Mouse (Mus musculus) cortical plate, adult 2 months (tissue): ENCODE data around the gene Stum. TPM values are rescaled to one million over a fixed set of nuclear protein-coding genes. Genes with fewer than 3 reads are reported as not detected.

Experiments
- H3K27ac ChIP-seq: fragments of 200-500 bp; 2 replicates; pipeline ENCODE4 v1.5.1; 2012; ENCODE audit warnings: low read length, control low read depth, inconsistent platforms; ENCODE audit not compliant: insufficient read depth
- H3K4me1 ChIP-seq: fragments of 200-500 bp; 2 replicates; pipeline ENCODE4 v1.6.1; 2011; ENCODE audit warnings: low read length; ENCODE audit not compliant: control insufficient read depth, insufficient read depth
- H3K4me3 ChIP-seq: fragments of 200-500 bp; 2 replicates; pipeline ENCODE4 v1.5.1; 2011; ENCODE audit warnings: mild to moderate bottlenecking, low read length, control low read depth; ENCODE audit not compliant: insufficient read depth
- CTCF ChIP-seq: fragments of 200-500 bp; IDR thresholded peaks from 2 replicates; pipeline ENCODE4 v1.5.1; 2011; ENCODE audit warnings: mild to moderate bottlenecking, control low read depth, low read length; ENCODE audit not compliant: insufficient read depth; ENCODE audit errors: extremely low read depth
- POLR2A ChIP-seq: fragments of 200-500 bp; IDR thresholded peaks from 2 replicates; pipeline ENCODE4 v1.6.1; 2011; ENCODE audit warnings: mild to moderate bottlenecking, low read length, control low read depth; ENCODE audit not compliant: insufficient read depth; ENCODE audit errors: extremely low read depth
- polyA plus RNA-seq: library from polyadenylated mRNA; depleted of rRNA; stranded (reverse); fragments of >200 nt; gene quantifications from 2 replicates; pipeline ENCODE4 v1.2.3, GENCODE M21; 2012

The Stum gene
- polyA plus RNA-seq, 1 experiment: 93.7 TPM

DNA sequence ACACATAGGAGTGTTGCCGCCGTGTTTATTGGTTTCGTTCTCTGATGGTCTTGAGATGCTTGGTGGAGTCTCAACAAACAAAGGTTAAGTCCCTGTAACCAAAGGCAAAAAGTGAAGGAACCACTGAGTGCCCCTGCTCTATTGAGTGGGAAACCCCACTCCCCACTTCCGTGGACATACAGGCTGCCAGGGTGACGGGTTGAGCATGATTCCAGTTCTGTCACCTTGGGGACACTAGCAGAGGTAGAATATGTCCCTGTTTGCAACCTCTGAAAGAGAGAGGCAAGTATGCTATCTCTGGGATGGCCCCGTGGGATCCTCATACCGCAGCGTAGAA lies 80.0 kb downstream of the Stum start:
- no peak for TF ChIP-seq POLR2A
- TF ChIP-seq CTCF: no peak
- H3K27ac ChIP-seq: peak overlapping the region; percentile 88
- H3K4me1 ChIP-seq: 0 out of 2 replicates have a peak, but pooled peaks cover 5% of the 10 kb centered on the region
- H3K4me3 ChIP-seq: no peak overlapping the region

DNA sequence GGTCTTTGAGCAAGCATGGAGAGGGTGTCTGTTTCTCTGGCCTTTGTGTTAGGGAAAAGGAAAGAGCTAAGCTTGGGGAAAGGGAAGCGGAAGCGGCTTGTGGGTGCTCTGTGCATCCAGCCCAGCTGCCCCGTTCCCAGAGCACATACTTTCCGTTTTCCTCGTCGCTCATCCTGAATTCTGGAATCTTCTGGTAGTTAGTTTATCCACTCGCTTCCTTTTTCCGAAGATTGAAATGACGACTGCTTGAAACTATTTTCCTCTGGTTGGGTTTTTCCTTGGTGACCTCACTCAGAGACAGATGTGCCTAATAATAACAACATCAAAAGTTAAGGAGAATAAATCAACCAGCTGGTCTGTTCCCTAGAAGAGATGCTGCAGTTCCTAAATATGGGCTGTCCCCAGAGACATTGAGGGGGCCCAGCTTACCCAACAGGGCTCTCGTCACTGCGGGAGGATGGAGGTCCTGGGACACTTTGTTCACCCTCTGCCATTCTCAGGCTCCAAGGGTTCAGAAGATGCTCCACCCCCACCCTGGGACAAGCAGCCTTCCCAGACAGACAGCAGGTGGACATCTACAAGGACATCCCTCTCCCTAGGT lies 80.7 kb downstream of the Stum start:
- Histone ChIP-seq H3K4me1 (0 out of 2 replicates have a peak, but pooled peaks cover 5% of the 10 kb centered on the region), H3K27ac (peak overlapping the region; percentile 88), H3K4me3 (no peak overlapping the region)
- TF ChIP-seq POLR2A: no peak
- TF ChIP-seq CTCF: no peak

DNA sequence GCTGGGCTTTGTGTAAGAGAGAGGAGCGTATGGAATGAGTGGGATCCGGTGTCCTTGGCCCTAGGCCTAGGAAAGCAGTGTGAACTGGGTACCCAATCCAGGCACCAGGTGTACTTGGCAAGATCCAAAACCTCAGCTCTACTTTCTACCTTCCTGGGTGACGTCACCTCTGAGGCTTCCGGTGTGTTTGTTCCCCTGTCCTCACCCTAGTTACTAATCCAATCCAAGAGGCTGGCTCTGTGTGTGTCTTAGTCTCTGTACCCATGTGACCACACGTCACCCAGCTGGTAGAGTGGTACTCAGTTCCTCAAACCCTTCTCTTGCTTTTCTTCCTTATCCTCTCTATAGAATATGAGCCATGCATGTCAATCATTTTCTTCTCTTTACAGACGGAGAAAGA lies 81.6 kb downstream of the Stum start:
- TF ChIP-seq CTCF (no peak), POLR2A (no peak)
- no peak overlapping the region for H3K27ac ChIP-seq
- 0 out of 2 replicates have a peak, but pooled peaks cover 3% of the 10 kb centered on the region for H3K4me1 ChIP-seq
- no peak overlapping the region for H3K4me3 ChIP-seq

DNA sequence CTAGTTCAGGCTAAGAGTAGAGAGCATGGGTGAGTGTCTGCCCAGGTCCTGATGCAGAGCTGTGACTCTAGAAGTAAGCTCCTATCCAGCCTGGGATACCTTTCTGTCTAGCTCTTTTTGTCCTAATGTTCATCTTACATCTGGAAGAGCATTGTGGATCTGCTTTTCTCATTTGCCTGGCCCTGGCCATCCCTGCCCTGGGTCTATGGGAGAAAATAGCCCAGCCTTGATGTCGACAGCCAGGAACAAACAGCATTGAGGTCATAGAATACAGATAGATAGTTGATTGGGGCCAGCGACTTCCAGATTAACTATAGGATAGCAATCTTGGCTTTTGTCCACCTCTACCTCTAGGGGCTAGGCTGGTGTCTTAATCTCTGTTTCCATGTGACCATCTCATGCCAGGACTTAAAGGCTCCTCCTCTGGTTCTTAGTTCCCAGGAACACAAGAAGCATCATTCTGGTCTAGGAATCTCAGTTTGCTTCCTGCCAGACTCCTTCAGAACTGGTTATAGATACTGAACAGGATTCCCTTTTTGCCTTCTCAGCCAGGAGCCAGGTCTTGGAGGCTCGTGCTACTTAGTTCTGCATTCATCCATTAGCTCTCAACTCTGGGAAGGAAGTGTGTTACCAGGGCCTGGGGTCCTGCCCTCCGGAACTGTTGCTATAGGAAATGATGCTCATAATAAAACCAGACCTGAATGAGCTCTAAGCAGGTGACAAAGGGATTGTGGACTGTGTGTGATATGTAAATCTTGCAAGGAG lies 82.4 kb downstream of the Stum start:
- H3K4me1 ChIP-seq: 0 out of 2 replicates have a peak, but pooled peaks cover 2% of the 10 kb centered on the region
- TF ChIP-seq POLR2A (no peak), CTCF (no peak)
- no peak overlapping the region for H3K27ac ChIP-seq
- H3K4me3 ChIP-seq: no peak overlapping the region

DNA sequence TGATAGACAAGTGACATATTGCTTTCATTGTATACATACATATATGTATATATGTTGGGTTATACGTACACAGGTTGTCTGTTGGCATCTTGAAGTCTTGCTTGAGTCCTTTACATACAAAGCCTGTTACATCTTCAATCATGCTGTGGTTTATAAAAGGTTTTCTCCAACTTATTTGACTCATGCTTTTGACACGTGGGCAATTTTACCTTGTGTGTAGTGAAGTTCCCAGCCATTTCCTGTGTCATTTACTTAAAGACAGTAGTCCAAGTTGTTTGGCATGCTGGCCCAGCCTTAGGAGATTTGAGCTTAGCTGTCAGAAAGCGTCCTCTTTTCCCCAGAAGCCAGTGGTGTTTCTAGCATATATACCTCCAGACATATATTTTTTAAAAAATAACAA lies 84.9 kb downstream of the Stum start:
- Histone ChIP-seq H3K4me3 (no peak overlapping the region), H3K27ac (no peak overlapping the region)

DNA sequence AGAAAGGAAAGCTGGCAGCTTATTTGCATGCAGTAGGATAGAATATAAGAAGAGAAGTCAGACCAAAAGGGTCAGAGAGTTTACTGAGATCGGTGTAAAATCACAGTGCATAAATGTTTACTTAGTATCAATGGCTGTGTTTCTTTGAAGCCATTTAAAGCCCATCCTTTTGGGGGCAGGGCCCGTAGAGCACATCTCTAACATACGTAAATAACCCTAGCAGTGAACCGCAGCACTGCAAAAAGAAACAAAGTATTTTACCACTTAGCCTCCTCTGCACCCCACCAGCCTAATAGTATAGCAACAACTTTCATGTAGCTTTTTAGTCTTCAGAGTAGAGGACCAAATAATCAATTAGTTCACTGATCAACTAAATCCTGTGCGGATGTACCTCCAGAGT lies 85.6 kb downstream of the Stum start:
- Histone ChIP-seq H3K4me1 (0 out of 2 replicates have a peak, but pooled peaks cover 3% of the 10 kb centered on the region), H3K4me3 (no peak overlapping the region), H3K27ac (no peak overlapping the region)
- TF ChIP-seq POLR2A (no peak), CTCF (no peak)

More for the DNA sequence above, 84.9 kb downstream of the Stum start:
- TF ChIP-seq CTCF (no peak), POLR2A (no peak)
- 0 out of 2 replicates have a peak, but pooled peaks cover 2% of the 10 kb centered on the region for H3K4me1 ChIP-seq

DNA sequence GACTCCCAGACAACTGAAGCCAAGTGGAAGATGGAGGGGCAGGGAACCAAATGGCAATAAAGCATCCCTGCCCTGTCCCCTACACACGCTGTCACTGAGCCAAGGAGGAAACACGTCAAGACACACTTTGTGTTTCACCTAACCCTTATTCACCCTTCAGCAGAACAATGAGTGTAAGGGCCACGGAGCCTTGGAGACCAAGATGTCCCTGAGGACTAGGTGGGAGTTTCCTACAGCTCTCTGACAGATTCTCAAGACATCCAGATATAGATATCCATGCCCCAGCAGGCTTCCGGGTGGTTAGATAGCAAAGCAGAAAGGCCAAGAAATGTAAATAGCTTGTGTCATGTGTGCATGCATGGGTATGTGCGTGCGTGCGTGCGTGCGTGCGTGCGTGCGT lies 89.4 kb downstream of the Stum start:
- TF ChIP-seq POLR2A (no peak), CTCF (no peak)
- 0 out of 2 replicates have a peak overlapping the region, but pooled peaks have one; percentile 11 for H3K27ac ChIP-seq
- 0 out of 2 replicates have a peak, but pooled peaks cover 3% of the 10 kb centered on the region for H3K4me1 ChIP-seq
- no peak overlapping the region for H3K4me3 ChIP-seq

DNA sequence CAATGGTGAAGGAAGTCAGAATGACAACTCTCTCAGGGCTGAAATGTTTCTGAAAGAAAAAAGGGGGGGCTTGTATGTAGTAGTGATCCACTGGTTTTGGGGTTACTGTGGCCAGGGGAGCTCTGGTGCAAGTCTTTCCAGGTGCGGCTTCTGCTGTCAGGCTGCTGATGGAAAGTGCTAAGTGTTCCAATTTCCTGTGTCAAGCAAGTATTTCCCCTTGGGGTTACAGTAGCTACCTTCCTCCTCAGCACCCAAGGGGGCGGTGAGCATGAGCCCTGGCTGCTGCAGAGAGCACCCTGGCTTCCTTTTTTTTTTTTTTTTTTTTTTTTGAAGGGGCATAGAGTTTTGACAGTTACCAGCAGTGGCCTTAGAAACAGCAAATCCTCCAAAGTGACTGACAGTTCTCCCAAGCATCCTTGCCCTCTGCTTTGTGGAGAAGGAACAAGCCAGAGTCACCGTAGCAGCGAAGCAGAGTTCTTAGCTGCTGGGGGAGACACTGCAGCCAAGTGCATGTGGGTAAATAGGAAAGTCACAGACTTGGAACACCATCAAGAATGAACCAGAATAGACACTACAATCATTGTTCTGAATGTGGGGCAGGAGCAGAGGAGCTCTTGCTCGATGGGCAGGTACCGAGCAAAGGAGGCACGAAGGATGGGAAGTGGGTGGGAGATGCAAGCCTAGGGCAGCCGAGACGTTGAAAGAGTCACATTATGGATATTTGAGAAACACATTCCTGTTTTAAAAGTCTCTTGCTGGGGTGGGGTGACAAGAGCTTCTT lies 90.1 kb downstream of the Stum start:
- H3K27ac ChIP-seq: 0 out of 2 replicates have a peak overlapping the region, but pooled peaks have one; percentile 11
- TF ChIP-seq CTCF (no peak), POLR2A (no peak)
- H3K4me1 ChIP-seq: 0 out of 2 replicates have a peak, but pooled peaks cover 3% of the 10 kb centered on the region
- no peak overlapping the region for H3K4me3 ChIP-seq

DNA sequence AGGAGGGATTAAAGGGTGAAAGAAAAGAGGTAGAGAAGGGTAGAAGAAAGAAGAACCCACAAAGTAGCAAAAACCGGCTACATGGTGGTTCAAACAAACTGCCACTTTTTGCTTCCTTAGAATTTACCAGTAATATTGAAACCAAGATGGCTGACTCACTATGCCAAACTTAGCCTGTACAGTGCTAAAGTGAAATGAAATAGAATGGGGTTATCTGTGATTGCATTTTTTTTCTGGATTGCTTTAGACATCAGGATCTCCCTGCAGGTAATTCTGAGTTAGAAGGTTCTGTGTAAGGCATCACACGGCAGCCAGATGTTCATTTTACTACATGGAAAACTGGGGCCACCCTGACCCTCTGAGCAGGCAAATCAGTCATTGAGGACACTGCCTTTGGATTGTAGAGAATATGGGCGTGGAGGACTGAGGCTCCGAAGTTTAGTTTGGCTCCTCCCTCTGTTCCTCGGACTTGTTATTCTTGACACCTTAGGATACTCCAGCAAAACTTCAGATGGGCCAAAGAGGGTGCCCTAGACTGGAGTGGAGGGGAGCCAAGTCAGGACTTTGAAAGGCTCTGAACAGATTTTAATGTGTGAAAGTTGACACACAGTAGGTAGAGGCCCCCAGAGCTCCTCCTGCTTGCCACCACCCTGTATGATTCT lies 91.0 kb downstream of the Stum start:
- TF ChIP-seq CTCF: no peak
- TF ChIP-seq POLR2A: no peak
- Histone ChIP-seq H3K27ac (no peak overlapping the region), H3K4me3 (no peak overlapping the region), H3K4me1 (0 out of 2 replicates have a peak, but pooled peaks cover 3% of the 10 kb centered on the region)
